Mouse (Mus musculus) lung, postnatal 0 days (tissue): ENCODE measurements around the gene Rtn1. TPM values are rescaled to one million over a fixed set of nuclear protein-coding genes. Genes with fewer than 3 reads are reported as not detected.

Experiments
- ATAC-seq: fragments of 200-750 bp; cut with Nextera tagmentation; 2 replicates; pipeline ENCODE4 v1.8.0; 2017; ENCODE audit warnings: moderate library complexity
- DNase-seq: peaks from one replicate; pipeline ENCODE4 v3.0.0-alpha.2; 2016; ENCODE audit warnings: low spot score
- H3K27ac ChIP-seq: fragments of 300-500 bp; sonication (generic); 2 replicates; pipeline ENCODE4 v1.5.1; 2014; ENCODE audit warnings: antibody characterized with exemption, mild to moderate bottlenecking, low read length, mixed read lengths
- H3K27me3 ChIP-seq: fragments of 300-500 bp; sonication (generic); replicated peaks from 2 replicates; pipeline ENCODE4 v1.6.1; 2014; ENCODE audit warnings: low read length, mixed read lengths; ENCODE audit not compliant: insufficient read depth
- H3K36me3 ChIP-seq: fragments of 300-500 bp; sonication (generic); 2 replicates; pipeline ENCODE4 v1.6.1; 2014; ENCODE audit warnings: low read length, mixed read lengths; ENCODE audit not compliant: insufficient read depth
- H3K4me1 ChIP-seq: fragments of 300-500 bp; sonication (generic); 2 replicates; pipeline ENCODE4 v1.6.1; 2014; ENCODE audit warnings: antibody characterized with exemption, low read depth, low read length, mixed read lengths; ENCODE audit not compliant: insufficient read depth
- H3K4me2 ChIP-seq: fragments of 300-500 bp; sonication (generic); replicated peaks from 2 replicates; pipeline ENCODE4 v1.6.1; 2014; ENCODE audit warnings: low read depth, mild to moderate bottlenecking, low read length, moderate library complexity, mixed read lengths
- H3K4me3 ChIP-seq: fragments of 300-500 bp; sonication (generic); 2 replicates; pipeline ENCODE4 v1.5.1; 2014; ENCODE audit warnings: low read depth, low read length
- H3K9ac ChIP-seq: fragments of 300-500 bp; sonication (generic); replicated peaks from 2 replicates; pipeline ENCODE4 v1.6.1; 2014; ENCODE audit warnings: low read depth, mild to moderate bottlenecking
- H3K9me3 ChIP-seq: fragments of 300-500 bp; sonication (generic); 2 replicates; pipeline ENCODE4 v1.6.1; 2016; ENCODE audit warnings: low read length, mixed read lengths
- CTCF ChIP-seq: IDR thresholded peaks from 2 replicates; pipeline ENCODE4 v1.5.1; 2016; ENCODE audit warnings: antibody characterized with exemption, mild to moderate bottlenecking
- EP300 ChIP-seq: IDR thresholded peaks from 2 replicates; pipeline ENCODE4 v1.6.1; 2016; ENCODE audit warnings: antibody characterized with exemption, mild to moderate bottlenecking, control low read depth
- WGBS: fragments of 180-500 bp; shearing (Covaris S2); extraction: QIAGEN DNeasy Blood & Tissue Kit; methylation state at CpG from one replicate; pipeline ENCODE4 v1.1.7; 2014; 5-methylcytosine and 5-hydroxymethylcytosine counted together
- polyA plus RNA-seq: library from polyadenylated mRNA; unstranded; fragments of >200 nt; fragmentation: Nextera tagmentation; extraction: Ambion mirVana; gene quantifications from 2 replicates; pipeline ENCODE4 v1.2.1, GENCODE M21; 2015

Rtn1 gene
- polyA plus RNA-seq, 1 experiment from 2014 or later = 12.2 TPM

GRCm38 (mm10) chr12:72197925-72198486, 210.8 kb downstream of the Rtn1 start:
- no peak overlapping the region for H3K27ac ChIP-seq
- ATAC-seq = peak; percentile 41
- no peaks in the 10 kb centered on the region for H3K36me3 ChIP-seq
- H3K4me1 ChIP-seq = no peaks in the 10 kb centered on the region; the same call in 1 of the 2 replicates
- 34% methylated on average over 18 of the region's 18 CpGs for WGBS
- TF ChIP-seq CTCF (no peak), EP300 (no peak)
- H3K4me3 ChIP-seq = no peak overlapping the region
- peak overlapping the region; percentile 12; the same call in 1 of the 2 replicates for H3K4me2 ChIP-seq
- H3K27me3 ChIP-seq = no peaks in the 10 kb centered on the region
- DNase-seq = peak; percentile 43
- H3K9ac ChIP-seq = no peak overlapping the region
- no peaks in the 10 kb centered on the region for H3K9me3 ChIP-seq

- DNase-seq = no peak
- H3K9me3 ChIP-seq = no peaks in the 10 kb centered on the region
- no peak overlapping the region for H3K27ac ChIP-seq
- WGBS = 47% methylated on average over 7 of the region's 7 CpGs
- H3K4me2 ChIP-seq = no peak overlapping the region
- TF ChIP-seq EP300 (no peak), CTCF (no peak)
- H3K27me3 ChIP-seq = no peaks in the 10 kb centered on the region
- H3K9ac ChIP-seq = no peak overlapping the region
- no peak overlapping the region for H3K4me3 ChIP-seq
- no peak for ATAC-seq
- H3K4me1 ChIP-seq = no peaks in the 10 kb centered on the region; the same call in 1 of the 2 replicates
- no peaks in the 10 kb centered on the region for H3K36me3 ChIP-seq
Measured at GRCm38 (mm10) chr12:72197434-72197833, 211.4 kb downstream of the Rtn1 start.

GRCm38 (mm10) chr12:72184929-72185328, 223.9 kb downstream of the Rtn1 start, which contains the start of gene Ccdc175:
Gene Ccdc175 (minus strand): TSS chr12:72185029.
- H3K4me2 ChIP-seq = no peak within 1 kb of the TSS
- no peaks in the 10 kb centered on the region for H3K36me3 ChIP-seq
- DNase-seq = no peak
- no peaks in the 10 kb centered on the region for H3K9me3 ChIP-seq
- H3K27ac ChIP-seq = no peak within 1 kb of the TSS
- no peak within 1 kb of the TSS for H3K4me3 ChIP-seq
- H3K27me3 ChIP-seq = no peaks in the 10 kb centered on the region
- H3K4me1 ChIP-seq = no peaks in the 10 kb centered on the region
- H3K9ac ChIP-seq = no peak within 1 kb of the TSS
- TF ChIP-seq EP300 (no peak), CTCF (no peak)
- no peak for ATAC-seq
- WGBS = 48% methylated on average over 12 of the region's 12 CpGs

- DNase-seq = no peak
- Histone ChIP-seq H3K4me1 (no peaks in the 10 kb centered on the region), H3K36me3 (no peaks in the 10 kb centered on the region), H3K4me2 (no peak overlapping the region), H3K27me3 (no peaks in the 10 kb centered on the region), H3K27ac (no peak overlapping the region), H3K9ac (no peak overlapping the region), H3K4me3 (no peak overlapping the region), H3K9me3 (no peaks in the 10 kb centered on the region)
- TF ChIP-seq EP300 (no peak), CTCF (no peak)
- ATAC-seq = no peak
- 70% methylated on average over 4 of the region's 4 CpGs for WGBS
Measured at GRCm38 (mm10) chr12:72179561-72179960, 229.3 kb downstream of the Rtn1 start.

- no peak overlapping the region for H3K4me3 ChIP-seq
- no peak overlapping the region for H3K9ac ChIP-seq
- WGBS = 78% methylated on average over 3 of the region's 3 CpGs
- no peak overlapping the region for H3K4me2 ChIP-seq
- no peaks in the 10 kb centered on the region for H3K9me3 ChIP-seq
- ATAC-seq (no peak), DNase-seq (no peak)
- H3K4me1 ChIP-seq = no peaks in the 10 kb centered on the region
- no peaks in the 10 kb centered on the region for H3K36me3 ChIP-seq
- no peaks in the 10 kb centered on the region for H3K27me3 ChIP-seq
- TF ChIP-seq CTCF (no peak), EP300 (no peak)
- H3K27ac ChIP-seq = no peak overlapping the region
Measured at GRCm38 (mm10) chr12:72178322-72178721, 230.5 kb downstream of the Rtn1 start.

Other genes with a start within 250 kb of the Rtn1 start
- gene Ccdc175, start 224.0 kb downstream of the Rtn1 start, polyA plus RNA-seq = not detected in 2 replicates
- gene Lrrc9, start 32.8 kb upstream of the Rtn1 start, polyA plus RNA-seq = 0.95 and 1.2 TPM in 2 replicates
- 7.0 TPM in 2 replicates for gene Pcnx4, start 127.3 kb upstream of the Rtn1 start, polyA plus RNA-seq
- 0.15 TPM in 1 of 2 replicates, not detected in the other for gene Gm4756, start 240.6 kb upstream of the Rtn1 start, polyA plus RNA-seq